Comparison of ENCODE assay signal across 27 mouse cellular contexts in genomic region chr1:55507061-55507460, GRCm38 (mm10).
DNase-seq lines count a peak whose midpoint lies in the region; ATAC-seq and TF ChIP-seq lines count a peak whose summit lies in the region.
"Had no signal": no experiment of that assay in that cellular context is flagged by ENCODE, and none has a peak within 500 bp of the region (broad histone marks: within the 10 kb centered on the region; RNA-seq: fewer than 3 reads in every experiment).

No protein-coding gene starts in this region.

- no peak overlapping the region for H3K4me3 ChIP-seq in CH12.LX (replicated peaks in 1 of 3; ENCODE audit: low read depth in 2 of 3, low read length in 2 of 3, poor library complexity in 1 of 3)
- H3K4me3 ChIP-seq in cortical plate, adult 2 months (ENCODE audit: insufficient read depth, low read length): no peak overlapping the region
- no peak overlapping the region for H3K4me3 ChIP-seq in forebrain, embryonic 14.5 days (ENCODE audit: low read depth, low read length)
- H3K4me3 ChIP-seq in midbrain, embryonic 11.5 days (ENCODE audit: low read depth, low read length): no peak overlapping the region
- H3K4me3 ChIP-seq: embryonic facial prominence, embryonic 15.5 days; heart, embryonic 10.5 days; hindbrain, embryonic 10.5 days; intestine, embryonic 15.5 days; kidney, embryonic 15.5 days; limb, embryonic 13.5 days; midbrain, embryonic 12.5 days had no signal

- dilution Hi-C loops in CH12.LX (cut with MboI; ENCODE audit: extremely low pct_ligation_motif_present, extremely low pct_unique_long_range_greater_than_20kb, low sequenced_read_pairs): no loop called here

- no peak for TF ChIP-seq RAD21 in CH12.LX (IDR thresholded peaks at IDR 0.05; ENCODE audit: low read depth, low read length)

- H3K27ac ChIP-seq in CH12.LX (ENCODE audit: insufficient read depth, low read depth): no peak overlapping the region
- 0 out of 2 replicates have a peak overlapping the region, but pooled peaks have one; percentile 23 for H3K27ac ChIP-seq in cortical plate, adult 2 months (ENCODE audit: insufficient read depth, low read length)
- H3K27ac ChIP-seq in forebrain, embryonic 14.5 days (ENCODE audit: low read depth, low read length): no peak overlapping the region
- no peak overlapping the region for H3K27ac ChIP-seq in midbrain, embryonic 11.5 days (ENCODE audit: low read depth, low read length)
- H3K27ac ChIP-seq: embryonic facial prominence, embryonic 15.5 days; heart, embryonic 10.5 days; hindbrain, embryonic 10.5 days; intestine, embryonic 15.5 days; kidney, embryonic 15.5 days; limb, embryonic 13.5 days; liver, embryonic 14.5 days; midbrain, embryonic 12.5 days had no signal

- H3K9me3 ChIP-seq in CH12.LX (replicated peaks; ENCODE audit: low read length): no peaks in the 10 kb centered on the region
- H3K9me3 ChIP-seq in forebrain, embryonic 14.5 days (replicated peaks; ENCODE audit: control insufficient read depth, low read length): no peaks in the 10 kb centered on the region
- H3K9me3 ChIP-seq in midbrain, embryonic 11.5 days (ENCODE audit: control insufficient read depth, low read length): no peaks in the 10 kb centered on the region
- H3K9me3 ChIP-seq: embryonic facial prominence, embryonic 15.5 days; heart, embryonic 10.5 days; hindbrain, embryonic 10.5 days; intestine, embryonic 15.5 days; kidney, embryonic 15.5 days; limb, embryonic 13.5 days; midbrain, embryonic 12.5 days had no signal

- peak; percentile 66 for TF ChIP-seq EP300 in CH12.LX (IDR thresholded peaks at IDR 0.05; ENCODE audit: low read length)

- ATAC-seq in monocyte, adult 5-6 weeks (replicated peaks; ENCODE audit: insufficient number of reproducible peaks, low FRiP score, low TSS enrichment, poor library complexity, severe bottlenecking): peak; percentile 80
- no peak for ATAC-seq in forebrain, embryonic 14.5 days
- no peak for ATAC-seq in midbrain, embryonic 11.5 days (ENCODE audit: low FRiP score)
- ATAC-seq: forebrain, embryonic 16.5 days; hindbrain, embryonic 16.5 days; intestine, embryonic 15.5 days had no signal

- no peaks in the 10 kb centered on the region for H3K36me3 ChIP-seq in CH12.LX (replicated peaks in 1 of 2; ENCODE audit: control insufficient read depth in 1 of 2, insufficient read depth in 1 of 2, low read length in 1 of 2)
- H3K36me3 ChIP-seq in forebrain, embryonic 14.5 days (ENCODE audit: control insufficient read depth, insufficient read depth, low read length): no peaks in the 10 kb centered on the region
- no peaks in the 10 kb centered on the region for H3K36me3 ChIP-seq in midbrain, embryonic 11.5 days (ENCODE audit: control insufficient read depth, insufficient read depth, low read length)
- H3K36me3 ChIP-seq: embryonic facial prominence, embryonic 15.5 days; heart, embryonic 10.5 days; hindbrain, embryonic 10.5 days; intestine, embryonic 15.5 days; kidney, embryonic 15.5 days; limb, embryonic 13.5 days; midbrain, embryonic 12.5 days had no signal

- H3K27me3 ChIP-seq in CH12.LX (replicated peaks): no peaks in the 10 kb centered on the region
- H3K27me3 ChIP-seq in forebrain, embryonic 14.5 days (replicated peaks; ENCODE audit: control insufficient read depth, insufficient read depth, low read length): no peaks in the 10 kb centered on the region
- no peaks in the 10 kb centered on the region for H3K27me3 ChIP-seq in midbrain, embryonic 11.5 days (ENCODE audit: control insufficient read depth, insufficient read depth, low read length)
- H3K27me3 ChIP-seq: embryonic facial prominence, embryonic 15.5 days; intestine, embryonic 15.5 days; kidney, embryonic 15.5 days; limb, embryonic 13.5 days; midbrain, embryonic 12.5 days had no signal

- H3K4me1 ChIP-seq in CH12.LX (ENCODE audit: control insufficient read depth in 1 of 2, insufficient read depth in 2 of 2): peaks cover 3 to 17% of the 10 kb centered on the region in 2 experiments
- no peaks in the 10 kb centered on the region for H3K4me1 ChIP-seq in cortical plate, adult 2 months (ENCODE audit: control insufficient read depth, insufficient read depth, low read length)
- no peaks in the 10 kb centered on the region for H3K4me1 ChIP-seq in forebrain, embryonic 14.5 days (ENCODE audit: control insufficient read depth, insufficient read depth, low read length)
- no peaks in the 10 kb centered on the region for H3K4me1 ChIP-seq in midbrain, embryonic 11.5 days (ENCODE audit: control insufficient read depth, insufficient read depth, low read length)
- H3K4me1 ChIP-seq: embryonic facial prominence, embryonic 15.5 days; hindbrain, embryonic 10.5 days; intestine, embryonic 15.5 days; limb, embryonic 13.5 days; midbrain, embryonic 12.5 days had no signal

- no peak for TF ChIP-seq POLR2A in CH12.LX (IDR thresholded peaks at IDR 0.05; ENCODE audit: low read depth, low read length)
- no peak for TF ChIP-seq POLR2A in cortical plate, adult 2 months (IDR thresholded peaks at IDR 0.05; ENCODE audit: extremely low read depth, insufficient read depth, low read length)

- peak; percentile 81 for DNase-seq in heart, adult 11 months
- DNase-seq in heart, postnatal 36 days: no peak
- peak; percentile 78 for DNase-seq in CH12.LX (ENCODE audit: extremely low read depth)
- no peak for DNase-seq in forebrain, embryonic 14.5 days (ENCODE audit: low spot score)
- DNase-seq in midbrain, embryonic 11.5 days (ENCODE audit: low spot score, missing footprints): no peak
- DNase-seq in urinary bladder, postnatal 36 days (ENCODE audit: low spot score in 2 of 2): no peak
- DNase-seq: adrenal gland, postnatal 36 days; B cell, adult 2 months; cerebellum, adult 11 months; cerebellum, adult 9-11 months; gastrocnemius, postnatal 36 days; kidney, postnatal 36 days; lung, embryonic 14.5 days; lung, postnatal 4 days; thymus, postnatal 14 days had no signal

- WGBS in forebrain, embryonic 14.5 days: 81% methylated on average over 6 of the region's 6 CpGs
- 78% methylated on average over 6 of the region's 6 CpGs for WGBS in midbrain, embryonic 11.5 days

- TF ChIP-seq CTCF in CH12.LX (conservative IDR thresholded peaks at IDR 0.05 in 1 of 2, IDR thresholded peaks at IDR 0.05 in 1 of 2; ENCODE audit: low read depth in 2 of 2, low read length in 2 of 2): no peak
- no peak for TF ChIP-seq CTCF in cortical plate, adult 2 months (IDR thresholded peaks at IDR 0.05; ENCODE audit: extremely low read depth, insufficient read depth, low read length)

- peak overlapping the region; percentile 50; the same call in 1 of the 2 replicates for H3K4me2 ChIP-seq in CH12.LX (ENCODE audit: insufficient read depth, low read depth, poor library complexity, severe bottlenecking)
- no peak overlapping the region for H3K4me2 ChIP-seq in forebrain, embryonic 14.5 days (ENCODE audit: low read length)
- H3K4me2 ChIP-seq in midbrain, embryonic 11.5 days: no peak overlapping the region
- H3K4me2 ChIP-seq: embryonic facial prominence, embryonic 15.5 days; intestine, embryonic 15.5 days; kidney, embryonic 15.5 days; limb, embryonic 13.5 days; lung, embryonic 14.5 days; midbrain, embryonic 12.5 days had no signal

- in situ Hi-C loops in CH12.LX (cut with MboI; ENCODE audit: low pct_ligation_motif_present, low pct_unique_long_range_greater_than_20kb, low sequenced_read_pairs): no loop called here

- intact Hi-C loops in heart, postnatal 36 days (cut with DNase I): no loop called here

- H3K9ac ChIP-seq in CH12.LX (ENCODE audit: insufficient read depth, low read depth): no peak overlapping the region
- H3K9ac ChIP-seq in forebrain, embryonic 14.5 days (ENCODE audit: low read length): no peak overlapping the region
- no peak overlapping the region for H3K9ac ChIP-seq in midbrain, embryonic 11.5 days (ENCODE audit: low read length)
- H3K9ac ChIP-seq: embryonic facial prominence, embryonic 15.5 days; intestine, embryonic 15.5 days; kidney, embryonic 15.5 days; limb, embryonic 13.5 days; liver, embryonic 14.5 days; lung, embryonic 14.5 days; midbrain, embryonic 12.5 days had no signal

- no peaks in the 10 kb centered on the region for H3K79me2 ChIP-seq in CH12.LX (replicated peaks; ENCODE audit: control insufficient read depth, extremely low read depth, insufficient read depth, poor library complexity, severe bottlenecking)

TF ChIP-seq in CH12.LX, 34 proteins besides CTCF, POLR2A, EP300 and RAD21:
- peak; percentile 66 for TF ChIP-seq ELF1 (IDR thresholded peaks at IDR 0.05; ENCODE audit: low read depth, low read length)
- TF ChIP-seq IRF4 (IDR thresholded peaks at IDR 0.05; ENCODE audit: low read depth, low read length): peak; percentile 54; the same call in 1 of the 2 replicates
- no peak for TF ChIP-seq MEF2A (IDR thresholded peaks at IDR 0.05; ENCODE audit: borderline replicate concordance, low read depth, low read length)
- TF ChIP-seq SIN3A (IDR thresholded peaks at IDR 0.05; ENCODE audit: low read length): 0 out of 2 replicates have a peak, but pooled peaks have one; percentile 4
- 0 out of 2 replicates have a peak, but pooled peaks have one; percentile 31 for TF ChIP-seq TBP (conservative IDR thresholded peaks at IDR 0.05; ENCODE audit: low read depth, low read length)
- peak; percentile 52; the same call in 1 of the 2 replicates for TF ChIP-seq JUND (conservative IDR thresholded peaks at IDR 0.05; ENCODE audit: low read depth, low read length)
- TF ChIP-seq PAX5 (IDR thresholded peaks at IDR 0.05; ENCODE audit: low read length): no peak

Comparison
In these comparisons a context has a peak if more than half of its experiments do, and no peak if none do; other contexts are left out.
1. DNase-seq: peak in heart, adult 11 months (single experiment) and CH12.LX (single experiment); none in heart, postnatal 36 days (0 of 2), forebrain, embryonic 14.5 days (single experiment), midbrain, embryonic 11.5 days (single experiment) and urinary bladder, postnatal 36 days (0 of 2).